In genomic region chr9:70881982-70882381, GRCm38 (mm10) we compare ENCODE assay signal across 14 mouse cellular contexts.
"Had no signal": no experiment of that assay in that cellular context is flagged by ENCODE, and none has a peak within 500 bp of the region (broad histone marks: within the 10 kb centered on the region; RNA-seq: fewer than 3 reads in every experiment).

No protein-coding gene starts in this region.

- H3K27ac ChIP-seq: layer of hippocampus, adult 2 months; limb, embryonic 15.5 days; midbrain, embryonic 12.5 days; neural tube, embryonic 12.5 days had no signal

- H3K27me3 ChIP-seq: limb, embryonic 15.5 days; megakaryocyte, embryonic 14.5 days; midbrain, embryonic 12.5 days; neural tube, embryonic 12.5 days had no signal

- H3K4me3 ChIP-seq: layer of hippocampus, adult 2 months; limb, embryonic 15.5 days; megakaryocyte, embryonic 14.5 days; midbrain, embryonic 12.5 days; myocyte; neural tube, embryonic 12.5 days had no signal

- H3K9ac ChIP-seq: limb, embryonic 15.5 days; lung, embryonic 14.5 days; midbrain, embryonic 12.5 days; neural tube, embryonic 12.5 days had no signal

- DNase-seq: kidney, adult 18-20 months; kidney, postnatal 10 days; kidney, postnatal 4 days; lung, embryonic 14.5 days; lung, postnatal 10 days; lung, postnatal 4 days; thymus, postnatal 36 days had no signal

- H3K36me3 ChIP-seq: limb, embryonic 15.5 days; midbrain, embryonic 12.5 days; neural tube, embryonic 12.5 days had no signal

- H3K4me1 ChIP-seq: limb, embryonic 15.5 days; midbrain, embryonic 12.5 days; neural tube, embryonic 12.5 days had no signal

- H3K9me3 ChIP-seq: limb, embryonic 15.5 days; megakaryocyte, embryonic 14.5 days; midbrain, embryonic 12.5 days; neural tube, embryonic 12.5 days had no signal

- ATAC-seq: inflammation-experienced regulatory T-cells, adult 6 months had no signal

- H3K4me2 ChIP-seq: limb, embryonic 15.5 days; lung, embryonic 14.5 days; midbrain, embryonic 12.5 days; neural tube, embryonic 12.5 days had no signal
